Mouse (Mus musculus) megakaryocyte, embryonic 14.5 days (primary cell): ENCODE measurements around the gene Ptbp2. TPM values are rescaled to one million over a fixed set of nuclear protein-coding genes. Genes with fewer than 3 reads are reported as not detected.

Experiments used
- H3K27me3 ChIP-seq: replicated peaks from 2 replicates; pipeline ENCODE3; 2012; ENCODE audit warnings: inconsistent platforms
- H3K36me3 ChIP-seq: replicated peaks from 2 replicates; pipeline ENCODE3; 2012; ENCODE audit warnings: low read length, inconsistent platforms, mixed read lengths
- H3K4me1 ChIP-seq: 2 replicates; pipeline ENCODE4 v1.6.1; 2012; ENCODE audit warnings: inconsistent platforms
- H3K4me3 ChIP-seq: replicated peaks from 2 replicates; pipeline ENCODE3; 2012; ENCODE audit warnings: moderate library complexity, mild to moderate bottlenecking, inconsistent platforms
- H3K9me3 ChIP-seq: 2 replicates; pipeline ENCODE4 v1.6.1; 2012; ENCODE audit warnings: inconsistent platforms
- FLI1 ChIP-seq: IDR thresholded peaks from 2 replicates; pipeline ENCODE4 v1.6.1; 2012; ENCODE audit warnings: low read length, inconsistent platforms, mixed read lengths
- GATA1 ChIP-seq: IDR thresholded peaks from 3 replicates; pipeline ENCODE4 v1.6.1; 2012; ENCODE audit warnings: mixed read lengths, low read length, inconsistent platforms, borderline replicate concordance
- polyA plus RNA-seq: library from polyadenylated mRNA; stranded (reverse); fragments of >175 nt; gene quantifications from 2 replicates; pipeline ENCODE4 v1.2.3, GENCODE M21; 2012; ENCODE audit warnings: low replicate concordance; ENCODE audit not compliant: insufficient read depth

Gene Ptbp2
- 0.35 TPM in 1 of 2 replicates, not detected in the other for polyA plus RNA-seq

GRCm38 (mm10) chr3:119784366-119784765 is at the start of gene Ptbp2:
Gene Ptbp2, minus strand, starts transcription at chr3:119784466.
- Histone ChIP-seq H3K9me3 (no peaks in the 10 kb centered on the region), H3K4me1 (peaks cover 17% of the 10 kb centered on the region), H3K27me3 (peaks cover 2% of the 10 kb centered on the region), H3K36me3 (peaks cover 3% of the 10 kb centered on the region), H3K4me3 (peak within 1 kb of the TSS; percentile 97)
- no peak for TF ChIP-seq FLI1
- TF ChIP-seq GATA1 = no peak

- no peak overlapping the region for H3K4me3 ChIP-seq
- no peak for TF ChIP-seq GATA1
- no peak for TF ChIP-seq FLI1
- H3K36me3 ChIP-seq = no peaks in the 10 kb centered on the region
- no peaks in the 10 kb centered on the region for H3K27me3 ChIP-seq
- no peaks in the 10 kb centered on the region for H3K4me1 ChIP-seq
- peaks cover 4% of the 10 kb centered on the region for H3K9me3 ChIP-seq
These were observed 30.4 kb upstream of the Ptbp2 start for GRCm38 (mm10) chr3:119814678-119815077.

- H3K9me3 ChIP-seq = no peaks in the 10 kb centered on the region
- TF ChIP-seq GATA1 = no peak
- no peak for TF ChIP-seq FLI1
- H3K36me3 ChIP-seq = no peaks in the 10 kb centered on the region
- H3K4me3 ChIP-seq = no peak overlapping the region
- no peaks in the 10 kb centered on the region for H3K27me3 ChIP-seq
- no peaks in the 10 kb centered on the region for H3K4me1 ChIP-seq
These were observed 21.9 kb upstream of the Ptbp2 start for GRCm38 (mm10) chr3:119806123-119806522.

GRCm38 (mm10) chr3:119794677-119795365 is 10.6 kb upstream of the Ptbp2 start:
- Histone ChIP-seq H3K36me3 (no peaks in the 10 kb centered on the region), H3K4me1 (peaks cover 6% of the 10 kb centered on the region), H3K4me3 (no peak overlapping the region), H3K27me3 (no peaks in the 10 kb centered on the region), H3K9me3 (peaks cover 11% of the 10 kb centered on the region)
- no peak for TF ChIP-seq FLI1
- no peak for TF ChIP-seq GATA1

GRCm38 (mm10) chr3:119782946-119783701 is 1.1 kb downstream of the Ptbp2 start:
- peaks cover 9% of the 10 kb centered on the region for H3K36me3 ChIP-seq
- peak overlapping the region; percentile 97 for H3K4me3 ChIP-seq
- no peak for TF ChIP-seq FLI1
- TF ChIP-seq GATA1 = no peak
- no peaks in the 10 kb centered on the region for H3K9me3 ChIP-seq
- peaks cover 29% of the 10 kb centered on the region for H3K4me1 ChIP-seq
- H3K27me3 ChIP-seq = no peaks in the 10 kb centered on the region

- TF ChIP-seq GATA1 = no peak
- TF ChIP-seq FLI1 = no peak
- Histone ChIP-seq H3K27me3 (no peaks in the 10 kb centered on the region), H3K9me3 (no peaks in the 10 kb centered on the region), H3K4me3 (peak overlapping the region; percentile 97), H3K4me1 (peaks cover 32% of the 10 kb centered on the region), H3K36me3 (peaks cover 11% of the 10 kb centered on the region)
These were observed 2.0 kb downstream of the Ptbp2 start for GRCm38 (mm10) chr3:119782022-119782945.

GRCm38 (mm10) chr3:119780876-119781275 is 3.4 kb downstream of the Ptbp2 start:
- H3K4me3 ChIP-seq = peak overlapping the region; percentile 59
- peaks cover 36% of the 10 kb centered on the region for H3K4me1 ChIP-seq
- no peaks in the 10 kb centered on the region for H3K27me3 ChIP-seq
- TF ChIP-seq FLI1 = no peak
- no peak for TF ChIP-seq GATA1
- H3K9me3 ChIP-seq = no peaks in the 10 kb centered on the region
- peaks cover 13% of the 10 kb centered on the region for H3K36me3 ChIP-seq

- Histone ChIP-seq H3K27me3 (no peaks in the 10 kb centered on the region), H3K36me3 (peaks cover 17% of the 10 kb centered on the region), H3K9me3 (no peaks in the 10 kb centered on the region), H3K4me1 (peaks cover 38% of the 10 kb centered on the region), H3K4me3 (no peak overlapping the region)
- TF ChIP-seq FLI1 (no peak), GATA1 (no peak)
These were observed 5.0 kb downstream of the Ptbp2 start for GRCm38 (mm10) chr3:119779261-119779660.

GRCm38 (mm10) chr3:119778431-119778830 is 5.8 kb downstream of the Ptbp2 start:
- H3K4me3 ChIP-seq = no peak overlapping the region
- no peaks in the 10 kb centered on the region for H3K9me3 ChIP-seq
- H3K36me3 ChIP-seq = peaks cover 17% of the 10 kb centered on the region
- TF ChIP-seq FLI1 (no peak), GATA1 (no peak)
- peaks cover 38% of the 10 kb centered on the region for H3K4me1 ChIP-seq
- H3K27me3 ChIP-seq = no peaks in the 10 kb centered on the region
